Mouse (Mus musculus): ENCODE measurements around the gene Tnnt2. TPM values are rescaled to one million over a fixed set of nuclear protein-coding genes. Genes with fewer than 3 reads are reported as not detected.

The Tnnt2 gene
- 0.93 TPM for polyA plus RNA-seq (2014; fragmentation: Illumina TruSeq; extraction: RNeasy Lipid Tissue Mini Kit (QIAGEN cat#74804); ENCODE audit: low replicate concordance)

GRCm38 (mm10) chr1:135835716-135836483 is at the start of gene Tnnt2:
TSS of gene Tnnt2 (plus strand) at chr1:135836354.

GRCm38 (mm10) chr1:135818481-135819086 is 17.6 kb upstream of the Tnnt2 start, which contains the start of gene Lad1:
TSS of gene Lad1 (plus strand) at chr1:135818598.

Other genes with a start within 250 kb of the Tnnt2 start
- 4.9 TPM for gene Nav1, start 229.1 kb upstream of the Tnnt2 start, polyA plus RNA-seq (2014; fragmentation: Illumina TruSeq; extraction: RNeasy Lipid Tissue Mini Kit (QIAGEN cat#74804); ENCODE audit: low replicate concordance)
- 11.0 TPM for gene Csrp1, start 116.3 kb upstream of the Tnnt2 start, polyA plus RNA-seq (2014; fragmentation: Illumina TruSeq; extraction: RNeasy Lipid Tissue Mini Kit (QIAGEN cat#74804); ENCODE audit: low replicate concordance)
- gene Phlda3, start 70.2 kb upstream of the Tnnt2 start, polyA plus RNA-seq (2014; fragmentation: Illumina TruSeq; extraction: RNeasy Lipid Tissue Mini Kit (QIAGEN cat#74804); ENCODE audit: low replicate concordance): not detected
- not detected for gene Tnni1, start 56.9 kb upstream of the Tnnt2 start, polyA plus RNA-seq (2014; fragmentation: Illumina TruSeq; extraction: RNeasy Lipid Tissue Mini Kit (QIAGEN cat#74804); ENCODE audit: low replicate concordance)
- 6.2 TPM for gene Lad1, start 17.8 kb upstream of the Tnnt2 start, polyA plus RNA-seq (2014; fragmentation: Illumina TruSeq; extraction: RNeasy Lipid Tissue Mini Kit (QIAGEN cat#74804); ENCODE audit: low replicate concordance)
- gene Pkp1, start 82.9 kb downstream of the Tnnt2 start, polyA plus RNA-seq (2014; fragmentation: Illumina TruSeq; extraction: RNeasy Lipid Tissue Mini Kit (QIAGEN cat#74804); ENCODE audit: low replicate concordance): 2.0 TPM
- gene Igfn1, start 170.0 kb downstream of the Tnnt2 start, polyA plus RNA-seq (2014; fragmentation: Illumina TruSeq; extraction: RNeasy Lipid Tissue Mini Kit (QIAGEN cat#74804); ENCODE audit: low replicate concordance): not detected
- gene Tmem9, start 171.8 kb downstream of the Tnnt2 start, polyA plus RNA-seq (2014; fragmentation: Illumina TruSeq; extraction: RNeasy Lipid Tissue Mini Kit (QIAGEN cat#74804); ENCODE audit: low replicate concordance): 0.63 TPM
- not detected for gene Ascl5, start 214.4 kb downstream of the Tnnt2 start, polyA plus RNA-seq (2014; fragmentation: Illumina TruSeq; extraction: RNeasy Lipid Tissue Mini Kit (QIAGEN cat#74804); ENCODE audit: low replicate concordance)
- gene Cacna1s, start 216.4 kb downstream of the Tnnt2 start, polyA plus RNA-seq (2014; fragmentation: Illumina TruSeq; extraction: RNeasy Lipid Tissue Mini Kit (QIAGEN cat#74804); ENCODE audit: low replicate concordance): not detected